Mouse (Mus musculus): ENCODE measurements around the gene Hoxc13.

The Hoxc13 gene

DNA sequence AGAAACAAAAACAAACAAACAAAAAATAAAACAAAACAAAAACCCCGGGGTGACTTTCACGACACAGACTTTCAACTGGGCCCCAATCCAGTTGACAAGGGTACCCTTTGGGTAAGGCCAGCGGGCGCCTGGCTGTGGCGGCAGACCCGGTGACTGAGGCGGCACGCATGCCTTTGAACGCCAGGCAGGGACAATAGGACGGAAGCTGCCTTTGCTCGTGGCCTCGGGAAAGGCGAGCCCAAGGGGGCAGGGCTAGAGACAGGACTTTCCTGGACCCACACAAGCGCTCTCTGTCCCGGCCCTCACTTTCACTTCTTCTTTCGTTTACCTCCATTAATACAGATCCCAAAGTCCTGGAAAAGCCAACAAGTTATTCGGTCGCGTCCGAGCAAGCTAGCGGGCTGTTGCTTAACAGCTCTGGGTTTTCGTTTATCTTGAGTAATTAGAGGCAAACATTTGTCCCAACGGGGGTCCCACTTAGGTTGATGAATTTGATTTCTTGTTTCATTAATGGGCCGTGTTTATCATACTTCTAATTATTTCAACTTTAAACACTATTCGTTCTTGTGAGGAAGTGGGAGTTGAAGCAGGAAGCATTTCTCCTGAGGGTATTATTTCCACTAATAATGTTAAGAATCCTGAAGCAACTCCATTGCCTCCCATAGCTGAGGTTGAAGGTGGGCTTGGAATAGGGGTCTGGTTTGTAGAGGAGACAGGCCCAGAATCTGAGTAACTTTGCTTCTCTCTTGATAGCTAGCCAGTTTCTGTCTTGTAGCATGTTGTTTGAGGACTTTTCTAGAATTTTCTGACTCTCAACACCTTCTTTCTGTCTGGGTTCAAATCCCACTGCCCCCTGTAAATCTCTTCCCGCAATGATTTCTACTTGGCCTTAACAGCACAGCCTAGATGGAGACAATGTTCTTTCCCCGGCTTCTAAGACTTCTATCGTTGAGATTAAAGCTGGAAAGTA lies 43.1 kb downstream of the Hoxc13 start:
- no peak for DNase-seq (ENCODE audit: low spot score in 2 of 2)

DNA sequence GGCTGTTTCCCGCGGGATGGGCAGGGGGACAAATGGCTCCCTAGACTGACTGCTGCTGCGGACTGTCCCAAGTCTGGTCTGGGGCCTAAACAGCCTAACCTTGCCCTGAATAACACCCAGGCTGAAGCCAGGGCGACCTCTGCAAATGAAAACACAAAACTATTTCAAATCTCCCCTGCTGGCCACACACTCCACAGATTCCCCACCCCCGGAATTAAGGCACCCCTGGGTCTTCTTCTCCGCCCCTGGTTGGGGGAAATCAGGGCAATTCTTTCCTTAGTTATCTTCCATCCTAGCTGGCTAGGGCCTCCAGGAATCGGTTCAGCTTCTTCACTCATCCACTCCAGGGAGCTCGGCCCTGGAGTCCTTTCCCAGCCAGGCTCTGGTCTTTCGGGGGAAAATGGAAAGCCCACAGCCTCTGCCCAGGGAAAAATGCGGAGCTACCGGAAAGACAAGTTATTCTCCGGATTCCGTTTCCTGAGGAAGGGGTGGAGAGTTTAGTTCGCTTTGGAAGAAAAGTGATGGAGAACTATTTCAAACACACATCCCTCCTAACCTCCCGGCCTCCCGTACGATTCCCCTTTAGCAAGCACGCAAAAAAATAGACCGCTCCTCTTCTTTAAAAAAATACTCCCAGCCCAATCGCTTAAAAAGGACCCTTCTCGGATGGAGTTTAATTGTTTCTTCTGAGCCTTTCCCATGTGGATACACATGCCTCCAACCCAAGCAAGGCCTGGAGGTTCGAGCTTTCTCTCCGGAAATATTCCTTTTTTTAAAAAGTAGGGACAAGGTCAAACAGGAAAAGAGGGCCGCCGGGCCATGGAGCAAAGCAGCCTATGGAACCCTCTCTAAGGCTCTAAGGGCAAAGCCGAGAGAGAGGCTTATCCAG lies 44.3 kb downstream of the Hoxc13 start:
- DNase-seq (ENCODE audit: low spot score in 2 of 2) = no peak

GRCm38 (mm10) chr15:102965892-102966775 lies 45.2 kb downstream of the Hoxc13 start:
- no peak for DNase-seq (ENCODE audit: low spot score in 2 of 2)

GRCm38 (mm10) chr15:102966776-102967311 lies 45.9 kb downstream of the Hoxc13 start, which contains the start of gene Hoxc10:
TSS of gene Hoxc10 (plus strand) at chr15:102966796.
- DNase-seq (ENCODE audit: low spot score in 2 of 2) = no peak

GRCm38 (mm10) chr15:102967312-102967510 lies 46.3 kb downstream of the Hoxc13 start, which contains the start of gene Hoxc5:
TSS of gene Hoxc5 (plus strand) at chr15:102967443.
- DNase-seq (ENCODE audit: low spot score in 2 of 2) = no peak

GRCm38 (mm10) chr15:102967511-102968397 lies 46.9 kb downstream of the Hoxc13 start:
- no peak for DNase-seq (ENCODE audit: low spot score in 2 of 2)

DNA sequence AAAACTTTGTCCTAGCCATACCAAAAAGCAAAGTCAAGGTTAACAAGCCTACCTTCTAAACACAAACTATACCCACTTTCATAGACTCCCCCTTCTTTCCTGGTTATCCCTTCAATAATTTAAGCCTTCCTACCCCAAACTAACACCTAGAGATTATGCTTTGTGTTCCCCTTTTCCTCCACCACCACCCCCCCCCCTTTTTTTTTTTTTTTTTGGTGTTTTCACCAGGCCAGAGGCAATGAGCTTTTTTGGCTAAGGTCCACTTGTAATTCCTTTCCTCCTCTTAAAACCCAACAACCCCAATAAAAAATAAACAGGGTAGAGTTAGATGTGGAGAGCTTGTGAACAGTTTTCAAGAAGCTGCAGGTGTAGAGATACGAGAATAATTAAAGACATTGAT lies 48.4 kb downstream of the Hoxc13 start:
- DNase-seq (ENCODE audit: low spot score in 2 of 2) = no peak

DNA sequence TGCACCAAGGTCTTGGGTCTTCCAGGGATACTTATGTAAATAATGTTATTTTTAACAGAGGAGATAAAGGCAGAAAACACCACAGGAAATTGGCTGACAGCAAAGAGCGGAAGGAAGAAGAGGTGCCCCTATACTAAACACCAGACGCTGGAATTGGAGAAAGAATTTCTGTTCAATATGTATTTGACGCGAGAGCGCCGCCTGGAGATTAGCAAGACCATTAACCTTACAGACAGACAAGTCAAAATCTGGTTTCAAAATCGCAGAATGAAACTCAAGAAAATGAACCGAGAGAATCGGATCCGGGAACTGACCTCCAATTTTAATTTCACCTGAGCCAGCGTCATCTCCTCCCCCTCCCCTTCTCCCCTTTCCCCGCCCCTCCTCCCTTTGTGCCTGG lies 49.8 kb downstream of the Hoxc13 start:
- no peak for DNase-seq (ENCODE audit: low spot score in 2 of 2)

- no peak for DNase-seq (ENCODE audit: low spot score in 2 of 2)
Measured at GRCm38 (mm10) chr15:102972254-102972653, 51.4 kb downstream of the Hoxc13 start.

DNA sequence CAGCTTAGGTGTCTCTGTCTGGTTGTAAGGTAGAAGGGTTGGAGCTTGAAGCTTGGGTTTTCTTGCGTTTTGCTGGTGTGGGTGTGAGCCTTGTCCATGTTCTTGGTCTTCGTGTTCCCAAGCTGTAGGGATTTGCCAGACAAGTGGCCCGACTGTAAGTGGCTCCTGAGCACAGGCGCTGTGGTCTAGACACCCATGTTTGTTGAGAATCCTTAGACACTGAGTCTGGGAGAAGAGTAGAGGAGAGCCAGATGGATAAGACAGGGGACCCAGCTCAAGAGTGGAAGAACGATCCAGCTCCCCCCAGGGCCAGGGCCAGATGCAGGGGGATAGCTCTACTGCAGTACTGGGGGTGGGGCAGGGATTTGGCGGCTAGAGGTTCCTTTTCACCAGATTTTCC lies 51.9 kb downstream of the Hoxc13 start:
- no peak for DNase-seq (ENCODE audit: low spot score in 2 of 2)

GRCm38 (mm10) chr15:102975034-102975433 lies 54.1 kb downstream of the Hoxc13 start:
- no peak for DNase-seq (ENCODE audit: low spot score in 2 of 2)

DNA sequence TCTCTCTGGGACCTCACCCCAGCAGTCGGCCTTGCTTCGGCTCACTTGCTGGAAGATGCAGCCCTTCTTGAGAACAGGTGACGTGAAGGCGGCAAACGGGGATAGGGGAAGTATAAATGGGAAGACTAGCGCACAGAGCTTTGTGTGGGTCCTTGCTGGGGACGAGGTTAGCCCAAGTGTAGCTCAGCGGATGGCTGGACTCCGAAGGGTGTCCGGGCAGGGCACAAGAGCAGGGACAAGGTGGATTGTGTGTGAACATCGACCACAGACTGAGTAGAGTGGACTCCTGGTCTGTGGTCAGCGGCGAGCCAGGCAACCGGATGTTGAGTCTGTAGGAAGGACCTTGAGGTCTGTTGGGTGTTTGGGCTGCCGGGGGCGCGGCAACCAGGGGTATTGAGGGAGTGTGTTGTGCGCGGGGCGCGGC lies 54.8 kb downstream of the Hoxc13 start:
- no peak for DNase-seq (ENCODE audit: low spot score in 2 of 2)

GRCm38 (mm10) chr15:102976171-102976570 lies 55.3 kb downstream of the Hoxc13 start, which contains the start of gene Hoxc9:
TSS of gene Hoxc9 (plus strand) at chr15:102976439.
- DNase-seq (ENCODE audit: low spot score in 2 of 2) = no peak

DNA sequence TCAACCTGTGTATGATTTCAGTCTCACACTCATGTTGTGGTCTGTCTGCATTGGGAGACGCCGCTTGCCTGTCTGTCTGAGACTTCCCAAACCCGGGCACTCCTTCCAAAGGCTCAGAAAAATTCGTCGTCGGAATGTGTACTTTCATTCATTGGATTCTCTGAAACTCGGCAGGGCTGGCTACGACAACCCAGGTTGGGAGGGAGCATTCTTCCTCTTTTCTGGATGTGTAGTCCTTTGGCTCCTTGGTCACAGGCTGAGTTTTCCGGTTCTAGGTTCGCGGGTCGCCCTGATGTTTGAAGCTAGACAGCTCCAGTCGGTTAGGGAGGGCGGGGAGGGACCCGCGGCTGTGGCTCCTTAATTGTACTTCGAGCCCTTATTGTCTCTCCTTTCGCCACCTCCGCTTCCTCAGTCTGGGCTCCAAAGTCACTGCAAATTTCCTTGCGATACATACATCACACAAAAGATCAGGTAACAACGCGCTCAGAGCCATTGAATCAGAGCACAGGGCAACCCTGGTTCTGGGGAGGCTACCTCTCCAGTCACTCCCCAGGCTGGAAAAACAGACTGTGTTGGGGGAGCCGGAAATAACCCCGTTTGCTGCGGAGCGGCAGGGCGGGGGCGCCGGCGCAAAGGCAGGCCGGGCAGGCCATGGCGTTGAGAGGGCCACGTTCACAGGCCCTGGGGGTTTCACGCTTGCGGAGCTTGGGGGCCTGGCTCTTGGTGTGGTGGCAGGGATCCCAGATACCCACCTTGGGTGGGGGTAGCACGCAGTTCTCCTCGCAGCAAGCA lies 55.9 kb downstream of the Hoxc13 start:
- DNase-seq (ENCODE audit: low spot score in 2 of 2) = no peak

GRCm38 (mm10) chr15:102977423-102977974 lies 56.6 kb downstream of the Hoxc13 start:
- DNase-seq (ENCODE audit: low spot score in 2 of 2) = no peak
